Mouse (Mus musculus) kidney, adult 2 months (tissue): ENCODE measurements around the gene Spryd3. TPM values are rescaled to one million over a fixed set of nuclear protein-coding genes. Genes with fewer than 3 reads are reported as not detected.

Source experiments
- DNase-seq: peaks from one replicate; pipeline ENCODE4 v3.0.0; 2021
- H3K27ac ChIP-seq: fragments of 200-500 bp; 2 replicates; pipeline ENCODE4 v1.5.1; 2012; ENCODE audit warnings: low read depth, low read length, control low read depth, inconsistent platforms; ENCODE audit not compliant: insufficient read depth
- H3K27me3 ChIP-seq: fragments of 200-500 bp; replicated peaks from 2 replicates; pipeline ENCODE4 v1.6.1; 2012; ENCODE audit warnings: mild to moderate bottlenecking, moderate library complexity, low read length, inconsistent platforms; ENCODE audit not compliant: control insufficient read depth, insufficient read depth
- H3K36me3 ChIP-seq: fragments of 200-500 bp; 2 replicates; pipeline ENCODE4 v1.6.1; 2012; ENCODE audit warnings: mild to moderate bottlenecking, moderate library complexity, low read length, inconsistent platforms; ENCODE audit not compliant: control insufficient read depth, insufficient read depth
- H3K4me1 ChIP-seq: fragments of 200-500 bp; 2 replicates; pipeline ENCODE4 v1.6.1; 2011; ENCODE audit warnings: low read length; ENCODE audit not compliant: control insufficient read depth, insufficient read depth
- H3K4me3 ChIP-seq: fragments of 200-500 bp; 2 replicates; pipeline ENCODE4 v1.5.1; 2011; ENCODE audit warnings: mild to moderate bottlenecking, low read depth, low read length, control low read depth; ENCODE audit not compliant: insufficient read depth
- CTCF ChIP-seq: fragments of 200-500 bp; conservative IDR thresholded peaks from 2 replicates; pipeline ENCODE4 v1.5.1; 2011; ENCODE audit warnings: low read depth, mild to moderate bottlenecking, control low read depth, low read length, moderate library complexity, mixed read lengths; ENCODE audit not compliant: insufficient read depth, insufficient read length
- POLR2A ChIP-seq: fragments of 200-500 bp; IDR thresholded peaks from one replicate; pipeline ENCODE4 v1.6.1; 2011; ENCODE audit warnings: low read depth, low read length, control low read depth
- WGBS: fragments of 180-500 bp; shearing (Covaris S2); methylation state at CpG from one replicate; pipeline ENCODE4 v1.1.7; 2018; 5-methylcytosine and 5-hydroxymethylcytosine counted together
- polyA plus RNA-seq: library from polyadenylated mRNA; depleted of rRNA; stranded (reverse); fragments of >200 nt; gene quantifications from 2 replicates; pipeline ENCODE4 v1.2.3, GENCODE M21; 2012

Spryd3 gene
- polyA plus RNA-seq, 1 experiment: 30.1 TPM

DNA sequence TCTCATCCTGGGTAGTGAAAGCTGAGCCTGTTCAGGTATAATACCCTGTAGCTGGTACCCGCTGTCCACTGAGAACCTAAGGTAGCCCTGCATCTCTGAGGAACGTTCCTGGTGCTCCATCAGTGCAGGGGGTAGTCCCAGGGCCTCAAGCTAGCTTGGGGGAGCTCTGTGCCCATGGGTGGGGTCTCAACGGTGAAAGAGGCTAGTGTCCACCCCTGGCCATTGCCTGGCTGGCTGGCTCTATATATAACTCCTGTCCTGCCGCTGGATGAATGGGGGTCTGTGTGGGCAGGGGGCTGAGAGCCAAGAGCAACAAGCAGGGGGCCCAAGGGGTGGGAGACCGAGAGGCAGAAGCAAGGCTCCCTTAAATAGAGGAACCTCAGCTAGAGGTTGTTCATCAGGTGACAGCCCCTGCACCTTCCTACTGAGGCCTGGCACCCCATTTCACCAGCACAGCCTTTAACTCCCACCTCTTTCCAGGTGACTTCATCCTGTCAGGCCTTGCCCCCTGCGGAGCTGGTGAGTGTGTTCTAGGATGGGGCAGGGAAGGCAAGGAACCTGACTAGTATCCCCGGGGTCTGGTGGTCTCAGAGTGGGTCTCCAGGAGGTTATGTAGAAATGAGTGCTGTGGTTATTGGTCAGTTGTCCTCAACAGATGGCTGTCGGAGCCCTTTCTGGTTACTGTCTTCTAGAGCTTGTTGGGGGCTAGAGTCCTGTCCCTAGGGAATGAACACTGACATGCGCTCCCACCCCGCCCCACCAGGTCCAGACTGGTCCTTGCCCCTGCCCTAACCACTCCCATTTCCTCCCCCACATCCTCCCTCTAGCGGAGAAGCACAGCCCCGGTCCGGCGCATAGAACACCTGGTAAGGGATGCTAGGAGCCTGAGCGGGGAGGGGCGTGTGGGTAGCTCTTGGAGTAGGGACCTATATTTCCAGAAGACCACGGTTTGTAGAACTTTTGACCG is 30.0 kb downstream of the Spryd3 start:
- Histone ChIP-seq H3K27me3 (no peaks in the 10 kb centered on the region), H3K36me3 (peaks cover 8% of the 10 kb centered on the region), H3K27ac (peak overlapping the region; percentile 25; the same call in 1 of the 2 replicates), H3K4me3 (peak overlapping the region; percentile 42), H3K4me1 (peaks cover 52% of the 10 kb centered on the region)
- no peak for TF ChIP-seq POLR2A
- TF ChIP-seq CTCF: no peak
- DNase-seq: no peak
- WGBS: 43% methylated on average over 18 of the region's 18 CpGs

DNA sequence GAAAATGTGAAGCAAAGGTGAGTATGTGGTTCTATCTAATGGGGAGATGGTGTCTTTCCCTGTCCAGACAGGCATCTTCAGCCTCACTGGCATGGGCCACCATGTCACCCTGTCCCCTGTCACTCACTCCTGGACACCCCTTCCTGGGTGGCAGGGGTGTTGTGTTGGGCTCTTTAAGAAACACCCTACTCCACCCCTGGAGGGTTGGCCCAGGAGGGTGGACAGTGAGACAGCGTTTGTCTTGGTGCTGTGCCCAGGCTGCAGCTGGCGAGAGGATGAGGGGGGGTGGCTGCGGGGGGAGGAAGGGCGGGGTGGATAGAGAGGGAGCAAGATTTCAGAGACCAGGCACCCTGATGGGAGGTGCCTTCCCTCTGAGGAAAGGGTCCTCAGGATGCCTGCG is 30.7 kb downstream of the Spryd3 start:
- Histone ChIP-seq H3K4me1 (peaks cover 51% of the 10 kb centered on the region), H3K27ac (peak overlapping the region; percentile 98), H3K4me3 (peak overlapping the region; percentile 43)

DNA sequence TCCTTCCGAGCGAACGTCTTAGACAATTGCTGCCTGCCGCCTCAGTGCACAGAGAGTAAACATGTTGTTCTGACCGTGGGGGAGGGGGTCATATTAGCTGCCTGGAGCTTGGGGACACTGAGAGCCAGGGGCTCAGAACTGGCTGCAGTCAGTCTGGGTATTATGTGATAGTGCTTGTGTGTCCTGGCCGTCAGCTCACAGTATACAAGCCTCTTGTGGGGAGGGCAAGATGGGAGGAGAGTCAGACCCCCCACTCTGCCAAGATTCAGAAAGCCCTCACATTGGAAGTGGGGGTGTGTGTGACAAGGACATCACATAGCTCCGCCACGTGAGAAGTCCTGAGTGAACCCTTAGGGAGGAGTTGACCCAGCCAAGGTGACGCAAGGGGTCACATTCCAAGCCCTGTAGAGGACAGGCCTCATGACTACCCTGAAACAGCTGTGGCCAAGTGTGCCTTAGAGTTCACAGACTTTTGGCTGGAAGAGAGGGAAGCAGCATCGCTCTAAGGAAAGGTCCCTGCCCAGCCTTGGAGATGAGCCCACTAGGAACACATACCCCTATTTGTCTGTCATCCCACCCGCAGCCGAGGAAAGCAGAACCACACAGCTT is 32.0 kb downstream of the Spryd3 start:
- TF ChIP-seq CTCF: no peak
- TF ChIP-seq POLR2A: no peak
- H3K27ac ChIP-seq: peak overlapping the region; percentile 98
- peak; percentile 97 for DNase-seq
- 8% methylated on average over 12 of the region's 12 CpGs for WGBS
- H3K4me3 ChIP-seq: peak overlapping the region; percentile 59
- H3K4me1 ChIP-seq: peaks cover 51% of the 10 kb centered on the region
- H3K36me3 ChIP-seq: peaks cover 1% of the 10 kb centered on the region; the same call in 1 of the 2 replicates
- H3K27me3 ChIP-seq: no peaks in the 10 kb centered on the region

More for the DNA sequence above, 30.7 kb downstream of the Spryd3 start:
- peak; percentile 91 for DNase-seq
- no peaks in the 10 kb centered on the region for H3K27me3 ChIP-seq
- peaks cover 8% of the 10 kb centered on the region; the same call in 1 of the 2 replicates for H3K36me3 ChIP-seq
- 4% methylated on average over 5 of the region's 5 CpGs for WGBS
- TF ChIP-seq POLR2A (no peak), CTCF (no peak)

DNA sequence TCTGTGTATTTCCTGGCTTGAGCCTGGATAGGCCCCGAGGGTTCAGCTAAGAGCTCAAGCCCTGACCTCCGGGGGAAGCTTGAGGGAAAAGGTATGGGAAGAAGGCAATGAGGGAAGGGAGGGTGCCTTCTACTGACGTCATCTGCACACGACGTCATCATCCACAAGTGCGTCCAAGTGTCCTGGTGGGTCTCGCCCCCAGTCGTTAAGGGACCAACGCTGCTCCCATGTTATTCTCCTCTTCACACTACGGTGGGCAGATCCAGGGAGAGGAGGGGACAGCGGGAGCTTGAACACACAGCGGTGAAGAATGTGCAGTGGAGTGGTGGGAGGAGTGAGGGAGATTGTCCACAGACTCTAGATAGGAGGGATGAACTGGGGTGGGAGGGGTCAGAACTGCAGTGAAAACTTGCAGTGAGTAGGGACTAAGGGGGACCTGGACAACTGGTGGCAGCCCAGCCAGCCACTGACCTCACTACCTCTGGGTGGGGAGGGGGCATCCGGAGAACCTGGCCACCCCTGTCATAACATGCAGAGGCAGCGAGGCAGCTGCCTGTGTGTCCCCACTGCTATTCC is 32.6 kb downstream of the Spryd3 start:
- peaks cover 1% of the 10 kb centered on the region; the same call in 1 of the 2 replicates for H3K36me3 ChIP-seq
- peak overlapping the region; percentile 59 for H3K4me3 ChIP-seq
- H3K27me3 ChIP-seq: no peaks in the 10 kb centered on the region
- DNase-seq: peak; percentile 69
- TF ChIP-seq POLR2A: no peak
- no peak for TF ChIP-seq CTCF
- 18% methylated on average over 14 of the region's 14 CpGs for WGBS
- H3K4me1 ChIP-seq: peaks cover 48% of the 10 kb centered on the region
- peak overlapping the region; percentile 98 for H3K27ac ChIP-seq

DNA sequence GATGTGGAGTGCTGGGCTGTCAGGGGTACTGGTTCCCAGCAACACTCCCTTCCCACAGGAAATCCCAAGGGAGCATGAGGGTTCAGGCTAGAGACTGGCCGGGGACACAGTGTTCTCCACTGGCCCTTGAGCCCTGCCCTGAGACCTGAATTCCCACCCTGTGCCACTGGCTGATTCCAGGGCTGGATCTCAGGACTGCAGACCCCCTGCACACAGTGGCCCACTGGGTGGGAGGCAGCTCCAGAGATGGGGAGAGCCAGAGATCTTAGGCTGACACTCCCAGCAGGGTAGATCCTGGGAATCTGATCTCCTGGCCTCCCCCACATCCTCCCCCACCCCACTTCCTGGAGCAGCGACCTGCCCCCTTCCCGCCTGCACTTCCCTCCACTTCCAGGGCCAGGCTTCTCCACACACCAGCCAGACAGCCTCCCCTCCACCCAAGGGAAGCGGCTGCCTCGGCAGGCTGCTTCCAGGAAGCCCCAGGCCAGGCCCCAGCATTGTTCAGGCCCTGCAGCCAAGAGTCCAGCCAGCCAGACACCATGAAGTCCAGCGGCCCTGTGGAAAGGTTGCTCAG is 33.4 kb downstream of the Spryd3 start:
- Histone ChIP-seq H3K27ac (peak overlapping the region; percentile 98), H3K36me3 (peaks cover 1% of the 10 kb centered on the region; the same call in 1 of the 2 replicates), H3K27me3 (no peaks in the 10 kb centered on the region), H3K4me3 (peak overlapping the region; percentile 59), H3K4me1 (peaks cover 42% of the 10 kb centered on the region)
- 5% methylated on average over 6 of the region's 6 CpGs for WGBS
- DNase-seq: peak; percentile 90
- TF ChIP-seq POLR2A (peak; percentile 52), CTCF (no peak)

DNA sequence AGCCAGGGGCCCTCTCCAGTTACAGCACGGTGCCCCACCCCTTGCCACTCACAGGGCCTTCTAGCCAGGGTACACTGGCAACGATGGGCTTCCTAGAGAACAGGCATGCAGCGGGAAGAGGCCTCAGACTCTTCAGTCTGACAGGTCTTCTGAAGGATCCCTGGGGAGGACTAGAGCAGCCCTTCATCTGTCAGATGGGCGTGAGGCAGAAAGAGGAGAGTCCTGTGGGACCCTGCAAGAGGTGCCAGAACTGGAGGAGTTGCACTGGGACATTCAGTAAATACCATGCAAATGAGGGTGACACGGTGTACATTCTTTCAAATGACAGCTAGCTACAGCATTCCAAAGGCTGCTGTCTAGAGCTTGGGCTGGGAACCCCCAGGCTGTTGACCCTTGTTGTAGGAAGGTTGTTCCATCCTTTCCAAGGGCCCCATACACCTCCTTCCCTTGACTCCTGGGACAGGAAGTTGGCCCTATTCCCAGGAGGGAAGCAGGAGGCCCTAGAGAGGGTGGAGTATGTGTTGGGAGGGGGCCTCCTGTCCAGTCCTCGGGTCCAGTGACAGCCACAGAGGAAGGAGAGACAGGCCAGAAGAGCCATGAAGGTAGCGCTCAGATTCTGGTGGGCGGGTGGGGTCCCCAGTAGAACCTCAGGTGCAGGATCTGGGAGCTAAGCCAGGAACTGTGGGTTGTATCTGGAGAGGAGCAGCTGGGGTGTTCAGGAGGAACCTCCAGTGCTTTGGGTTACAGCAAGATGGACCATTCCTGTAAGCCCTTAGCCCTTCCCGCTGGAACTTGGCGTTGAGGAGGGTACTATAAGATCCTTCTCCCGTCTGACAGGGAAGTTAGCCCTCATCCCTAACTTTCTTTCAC is 34.1 kb downstream of the Spryd3 start:
- Histone ChIP-seq H3K27ac (peak overlapping the region; percentile 98), H3K36me3 (peaks cover under 1% of the 10 kb centered on the region; the same call in 1 of the 2 replicates), H3K27me3 (no peaks in the 10 kb centered on the region), H3K4me3 (peak overlapping the region; percentile 59), H3K4me1 (peaks cover 42% of the 10 kb centered on the region)
- TF ChIP-seq POLR2A (peak; percentile 38), CTCF (no peak)
- DNase-seq: peak; percentile 93
- 17% methylated on average over 11 of the region's 11 CpGs for WGBS
